Mouse (Mus musculus) ES-CJ7 (cell line): ENCODE data around the gene Ap4m1.

Experiments used
- DNase-seq: peaks from one replicate; pipeline ENCODE4 v3.0.0; 2011; ENCODE audit warnings: low read depth, low spot score

The Ap4m1 gene

DNA sequence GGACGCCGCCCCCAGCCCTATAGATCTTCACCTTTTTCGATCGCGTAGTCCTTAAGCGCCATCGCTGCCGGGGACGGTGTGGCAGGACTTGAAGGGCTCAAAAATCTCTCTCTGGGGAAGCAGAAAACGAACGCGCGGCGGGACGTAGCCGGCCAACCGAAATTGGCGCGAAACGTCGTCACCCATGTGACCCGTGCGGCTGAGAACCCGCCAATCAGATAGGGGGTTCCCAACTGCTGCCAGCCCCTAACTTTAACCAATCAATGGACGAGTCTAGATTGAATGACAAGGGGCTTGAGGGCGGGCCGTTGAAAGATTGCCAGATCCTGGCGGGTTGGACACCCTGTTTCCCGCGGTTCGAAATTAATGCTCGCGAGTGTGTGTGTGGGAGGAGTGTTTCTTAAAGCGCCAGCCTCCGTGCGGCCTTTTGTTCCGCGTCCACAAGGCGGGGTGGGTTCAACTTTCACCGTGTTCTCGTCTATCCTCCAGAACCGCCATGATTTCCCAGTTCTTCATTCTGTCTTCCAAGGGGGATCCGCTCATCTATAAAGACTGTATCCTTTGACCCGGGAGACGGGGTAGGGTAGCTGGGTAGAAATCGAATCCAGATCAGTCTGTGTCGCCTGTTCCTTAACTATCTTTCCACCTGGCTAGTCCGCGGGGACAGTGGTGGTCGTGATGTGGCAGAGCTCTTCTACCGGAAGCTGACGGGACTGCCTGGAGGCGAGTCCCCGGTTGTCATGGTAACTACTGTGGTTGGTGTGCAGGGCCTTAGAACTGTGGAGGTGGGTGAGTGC, at the start of gene Ap4m1, which contains the start of gene Mcm7:
Gene Ap4m1 (plus strand): TSS at position 308 of the 797 bp plus-strand sequence.
Gene Mcm7 (minus strand): TSS at position 728 of the 797 bp plus-strand sequence.
- peak; percentile 98 for DNase-seq

DNA sequence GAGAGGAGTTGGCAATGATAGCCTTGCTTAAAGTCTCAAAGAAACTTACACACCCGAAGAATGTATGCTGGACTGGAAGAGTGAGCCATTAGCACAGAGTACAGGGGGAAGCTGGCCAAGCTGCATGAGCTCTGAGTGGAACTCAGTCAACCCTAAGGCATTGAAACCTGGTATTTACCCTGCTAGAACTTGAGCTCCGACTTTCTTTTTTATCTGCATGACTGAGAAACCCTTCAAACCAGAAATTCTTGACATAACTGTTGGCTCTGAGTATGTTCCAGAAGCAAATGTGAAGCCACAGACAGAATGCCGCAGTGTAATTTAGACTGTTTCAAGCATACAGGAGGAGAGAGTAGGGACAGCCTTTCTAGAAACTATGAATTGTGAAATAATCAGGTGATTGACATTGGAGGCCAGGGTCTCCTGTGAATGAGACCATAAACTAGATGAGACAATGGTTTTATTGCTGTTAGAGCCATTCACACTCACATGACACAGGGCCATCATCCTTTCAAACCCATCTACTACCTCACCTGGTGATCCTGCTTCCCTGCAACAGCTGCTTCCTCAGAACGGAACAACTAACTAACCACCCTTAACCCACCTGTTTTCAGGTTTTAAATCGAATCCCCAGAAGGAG, 39.3 kb upstream of the Ap4m1 start:
- no peak for DNase-seq

DNA sequence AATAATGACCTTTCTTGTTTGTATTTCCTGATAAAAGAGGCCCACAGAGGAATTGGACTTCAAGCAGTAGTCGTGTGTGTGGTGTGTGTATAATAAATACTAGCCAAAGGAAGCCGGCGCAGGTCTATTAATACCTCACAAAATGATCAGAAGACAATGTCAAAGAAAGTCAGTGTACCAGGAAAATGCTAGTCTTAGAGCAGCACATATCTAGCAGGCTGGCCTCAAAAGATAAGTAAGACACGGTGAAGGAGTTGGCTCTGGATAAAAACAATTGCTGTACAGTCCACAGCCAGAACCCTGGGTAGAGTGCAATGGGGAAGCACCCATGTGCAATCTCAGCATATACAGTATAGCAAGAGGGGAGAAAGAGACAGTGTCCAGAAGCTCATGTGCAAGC, 34.5 kb upstream of the Ap4m1 start:
- no peak for DNase-seq

DNA sequence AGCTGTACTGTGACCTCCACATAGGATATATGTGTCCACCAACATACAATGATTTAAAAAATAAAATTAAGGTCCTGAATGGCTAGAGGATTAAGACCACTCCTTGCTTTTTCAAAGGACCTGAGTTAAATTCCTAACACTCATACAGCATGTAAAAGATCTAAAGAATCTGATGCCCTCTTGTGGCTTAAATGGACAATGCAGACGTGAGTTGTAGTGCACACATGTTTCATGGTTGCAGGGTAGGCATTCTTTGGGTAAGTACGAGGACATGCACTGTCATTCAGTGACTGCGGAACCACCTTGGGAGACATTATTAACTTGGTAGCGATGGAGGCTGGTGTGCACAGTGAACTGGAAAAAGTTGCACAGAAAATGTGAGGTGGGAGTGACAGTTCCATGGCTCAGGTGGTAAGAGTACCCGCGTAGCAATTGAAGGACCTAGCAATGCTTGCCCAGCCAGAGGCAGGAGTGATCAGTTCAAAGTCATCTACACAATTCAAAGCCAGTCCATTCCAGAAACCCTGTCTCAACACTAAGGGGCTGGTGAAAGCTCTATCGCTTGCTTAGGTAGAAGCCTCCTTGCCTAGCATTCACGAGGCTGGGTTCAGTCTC, 33.8 kb upstream of the Ap4m1 start:
- peak; percentile 70 for DNase-seq

DNA sequence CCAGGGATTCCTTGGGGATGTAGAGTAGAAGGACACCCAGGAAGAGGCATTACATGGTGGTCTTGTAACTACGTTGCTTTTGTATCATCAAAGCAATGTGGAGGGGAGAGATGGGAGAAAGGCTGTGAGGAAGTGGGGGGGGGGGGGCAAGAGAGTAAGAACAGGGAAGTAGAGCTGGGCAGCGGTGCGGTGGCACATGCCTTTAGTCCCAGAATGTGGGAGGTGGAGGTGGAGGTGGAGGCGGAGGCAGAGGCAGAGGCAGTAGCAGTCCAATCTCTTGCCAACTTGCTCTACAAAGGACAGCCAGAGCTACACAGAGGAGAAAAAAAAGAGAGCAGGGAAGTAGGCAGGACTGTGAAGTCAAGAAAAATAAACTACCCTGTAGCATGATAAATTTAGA, 33.2 kb upstream of the Ap4m1 start:
- DNase-seq = no peak

DNA sequence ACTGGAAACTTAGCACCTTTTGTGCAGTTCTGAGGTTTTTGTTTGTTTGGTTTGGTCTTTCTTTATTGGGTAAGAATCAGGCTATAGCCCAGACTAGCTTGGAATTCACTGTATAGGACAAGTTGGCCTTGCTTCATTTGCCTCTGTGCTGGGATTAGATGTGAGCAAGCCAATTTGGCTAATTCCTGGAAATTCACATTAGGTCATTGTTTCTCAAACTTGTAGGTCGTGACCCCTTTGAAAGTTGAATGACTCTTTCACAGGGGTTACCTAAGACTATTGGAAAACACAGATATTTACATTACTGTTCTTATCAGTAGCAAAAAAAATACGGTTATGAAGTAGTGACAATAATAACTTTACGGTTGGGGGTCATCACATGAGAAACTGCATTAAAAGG, 17.4 kb upstream of the Ap4m1 start:
- DNase-seq = no peak

DNA sequence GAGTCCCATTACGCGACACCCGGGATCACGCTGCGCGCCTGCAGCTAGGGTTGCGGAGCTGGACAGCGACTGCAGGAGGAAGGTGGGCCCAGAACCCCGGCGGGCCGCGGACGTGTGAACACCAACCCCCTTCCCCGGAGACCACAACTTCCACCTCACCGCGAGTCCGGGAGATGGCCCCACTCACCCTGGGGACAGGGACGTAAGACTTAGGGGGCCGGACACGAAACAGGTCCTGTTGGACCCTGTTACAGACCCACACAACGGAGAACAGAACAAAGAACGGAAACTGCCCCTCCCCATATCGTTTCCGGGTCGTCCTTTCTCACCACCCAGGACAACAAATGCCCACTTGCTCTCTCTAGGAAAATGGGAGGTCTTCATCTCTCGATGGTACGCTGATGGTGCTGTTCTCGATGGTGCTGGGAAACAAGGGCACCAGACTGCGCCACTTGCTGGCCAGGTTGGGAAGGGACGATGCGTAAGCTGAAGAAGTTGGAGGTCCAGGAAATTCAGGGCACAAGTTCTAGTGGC, 16.3 kb upstream of the Ap4m1 start, which contains the start of gene Zfp113:
Gene Zfp113 (minus strand): TSS at position 302 of the 534 bp plus-strand sequence.
- DNase-seq = peak; percentile 99

DNA sequence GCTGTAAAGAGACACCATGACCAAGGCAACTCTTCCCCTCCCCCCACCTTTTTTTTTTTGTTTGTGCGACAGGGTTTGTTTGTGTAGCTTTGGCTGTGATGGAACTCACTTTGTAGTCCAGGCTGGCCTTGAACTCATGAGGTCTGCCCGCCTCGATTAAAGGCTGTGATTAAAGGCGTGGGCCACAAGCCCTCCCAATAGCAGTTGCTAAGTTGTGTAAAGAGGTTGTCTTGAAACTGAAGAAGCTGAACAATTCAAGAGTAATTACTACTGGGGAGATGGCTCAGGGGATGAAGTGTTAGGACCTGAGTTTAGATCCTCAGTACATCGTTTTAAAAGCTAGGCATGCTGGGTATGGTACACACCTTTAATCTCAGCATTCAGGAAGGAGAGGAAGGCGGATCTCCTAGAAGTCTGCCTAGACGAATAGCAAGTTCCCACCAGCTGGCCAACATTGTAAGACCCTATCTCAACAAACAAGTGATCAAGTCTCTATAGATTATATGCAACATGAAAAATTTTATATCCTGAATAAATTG, 11.5 kb upstream of the Ap4m1 start:
- DNase-seq = peak; percentile 74

DNA sequence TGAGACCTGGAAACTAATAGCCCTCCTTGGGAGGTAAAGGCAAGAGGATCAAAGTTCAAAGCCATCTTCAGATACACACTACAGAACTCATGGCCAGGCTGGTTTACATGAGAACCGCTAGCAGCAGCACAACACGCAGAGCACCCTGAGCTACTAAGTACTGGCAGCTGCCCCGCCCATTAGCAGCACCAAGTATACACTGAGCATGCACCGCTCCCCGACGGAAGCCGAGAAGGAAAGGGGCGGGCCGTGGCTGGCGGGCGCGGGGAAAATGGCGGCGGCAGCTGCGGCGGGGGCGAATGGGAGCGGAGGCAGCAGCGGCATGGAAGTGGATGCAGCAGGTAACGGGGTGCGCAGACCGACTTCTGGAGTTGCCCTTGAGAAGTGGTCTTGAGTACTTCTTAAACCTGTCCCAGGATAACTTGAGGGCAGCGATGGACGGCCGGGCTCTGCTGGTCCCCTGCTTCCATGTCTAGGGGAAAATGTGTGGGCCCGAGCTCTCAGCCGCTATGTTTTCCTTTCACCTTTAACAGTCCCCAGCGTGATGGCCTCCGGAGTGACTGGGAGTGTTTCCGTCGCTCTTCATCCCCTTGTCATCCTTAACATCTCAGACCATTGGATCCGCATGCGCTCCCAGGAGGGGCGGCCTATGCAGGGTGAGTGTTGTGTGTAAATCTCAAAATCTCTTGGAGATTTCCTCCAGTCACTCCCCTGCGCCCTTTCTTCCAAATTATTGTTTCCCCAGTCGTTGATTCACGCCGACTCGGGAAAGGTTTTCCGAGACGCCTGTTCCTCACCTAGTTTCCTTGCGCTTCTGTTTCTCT, 10.7 kb upstream of the Ap4m1 start, which contains the start of gene Cops6:
Gene Cops6 (plus strand): TSS at position 230 of the 824 bp plus-strand sequence.
- peak; percentile 95 for DNase-seq

DNA sequence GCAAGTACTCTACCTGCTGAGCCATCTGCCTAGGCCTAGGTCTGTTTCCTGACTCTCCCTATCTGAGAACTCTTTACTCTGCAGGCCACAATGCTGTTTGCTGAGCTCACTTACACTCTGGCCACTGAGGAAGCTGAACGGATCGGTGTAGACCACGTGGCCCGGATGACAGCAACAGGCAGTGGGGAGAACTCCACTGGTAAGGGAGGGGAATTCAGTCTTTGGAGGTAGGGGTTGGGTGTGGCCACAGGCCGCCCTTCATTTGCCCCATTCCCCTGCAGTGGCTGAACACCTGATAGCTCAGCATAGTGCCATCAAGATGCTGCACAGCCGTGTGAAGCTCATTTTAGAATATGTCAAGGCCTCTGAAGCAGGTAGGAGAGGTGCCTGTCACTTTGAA, 8.8 kb upstream of the Ap4m1 start:
- peak; percentile 80 for DNase-seq

DNA sequence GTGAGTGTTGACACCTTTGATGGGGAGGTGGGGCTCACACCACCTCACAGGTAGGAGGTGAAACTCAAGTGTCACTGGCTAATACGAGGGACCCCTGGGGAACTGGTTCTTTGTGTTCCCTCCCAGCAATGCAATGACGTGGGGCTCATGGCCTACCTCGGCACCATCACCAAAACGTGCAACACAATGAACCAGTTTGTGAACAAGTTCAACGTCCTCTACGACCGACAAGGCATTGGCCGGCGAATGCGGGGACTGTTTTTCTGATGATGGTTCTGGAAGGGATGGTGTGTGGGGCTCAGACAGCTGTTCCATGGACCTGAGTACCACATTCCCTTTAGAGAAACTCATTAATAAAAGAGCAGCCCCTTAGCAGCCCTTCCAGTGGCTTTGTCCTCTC, 8.2 kb upstream of the Ap4m1 start:
- DNase-seq = no peak

DNA sequence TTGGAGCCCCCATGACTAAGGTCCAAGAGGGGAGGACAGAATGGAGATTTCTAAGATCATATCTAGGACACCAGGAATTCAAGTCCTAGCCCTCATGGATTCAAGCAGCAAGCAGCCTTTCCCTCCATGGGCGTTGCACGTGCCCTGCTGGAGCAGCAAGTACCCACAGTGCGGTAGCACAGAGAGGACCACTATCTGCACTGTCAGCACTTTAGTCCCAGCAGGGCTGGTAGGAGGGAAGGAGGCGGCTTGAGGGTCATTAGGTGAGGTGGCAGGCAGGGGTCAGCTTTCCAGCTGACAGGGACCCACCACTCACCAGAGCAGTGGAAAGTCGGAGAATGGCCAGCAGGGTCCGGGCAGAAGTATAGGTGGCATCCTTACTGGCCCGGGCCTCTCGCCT, 6.2 kb upstream of the Ap4m1 start:
- DNase-seq = no peak

DNA sequence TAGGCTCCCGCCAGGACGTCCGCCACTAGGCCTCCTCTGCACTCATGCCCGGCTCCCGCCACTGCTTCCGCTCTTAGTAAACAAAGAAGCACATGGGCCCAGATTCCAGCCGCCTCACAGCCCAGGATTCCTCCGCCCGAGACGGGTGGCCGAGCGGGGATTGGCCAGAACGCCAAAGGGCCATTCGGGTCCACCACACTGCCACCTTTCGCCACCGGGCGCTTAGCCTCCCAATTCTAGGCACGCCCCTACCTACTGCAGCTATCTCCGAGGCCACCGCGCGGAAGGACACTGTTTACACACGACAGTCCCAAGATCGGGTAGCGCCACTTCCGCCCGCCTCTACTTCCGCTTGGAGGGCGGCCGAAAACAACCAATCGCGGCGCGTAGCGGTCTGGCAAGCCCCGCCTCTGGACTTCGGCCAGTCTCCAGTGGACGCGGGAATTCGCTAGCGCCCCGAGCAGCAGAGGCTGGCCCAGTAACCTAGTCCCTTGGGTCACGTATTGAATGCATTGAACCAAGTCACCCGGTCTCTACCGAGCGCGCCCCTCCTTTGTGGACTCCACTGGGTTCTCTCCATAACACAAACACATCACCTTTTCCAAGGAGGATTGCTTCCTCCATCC, 753 bp upstream of the Ap4m1 start:
- peak; percentile 97 for DNase-seq

DNA sequence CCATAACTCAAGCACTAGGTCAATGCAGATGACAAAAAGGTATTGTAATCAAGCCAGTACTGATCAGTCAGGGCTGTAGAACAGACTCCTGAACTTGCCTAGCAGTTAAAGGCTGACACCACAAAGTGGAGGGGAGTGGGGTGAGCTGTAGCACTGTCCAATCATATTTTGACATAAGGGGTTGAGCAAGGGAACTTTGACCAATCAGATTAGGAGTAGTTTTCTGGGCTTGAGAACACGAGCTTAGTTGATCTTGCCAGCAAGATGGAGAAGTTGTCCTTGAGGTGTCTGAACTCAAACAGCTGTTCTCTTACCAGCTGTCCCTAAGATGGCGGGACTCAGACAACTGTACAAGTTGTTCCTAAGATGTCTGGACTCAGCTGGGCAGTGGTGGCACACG, 1.4 kb downstream of the Ap4m1 start:
- peak; percentile 58 for DNase-seq

DNA sequence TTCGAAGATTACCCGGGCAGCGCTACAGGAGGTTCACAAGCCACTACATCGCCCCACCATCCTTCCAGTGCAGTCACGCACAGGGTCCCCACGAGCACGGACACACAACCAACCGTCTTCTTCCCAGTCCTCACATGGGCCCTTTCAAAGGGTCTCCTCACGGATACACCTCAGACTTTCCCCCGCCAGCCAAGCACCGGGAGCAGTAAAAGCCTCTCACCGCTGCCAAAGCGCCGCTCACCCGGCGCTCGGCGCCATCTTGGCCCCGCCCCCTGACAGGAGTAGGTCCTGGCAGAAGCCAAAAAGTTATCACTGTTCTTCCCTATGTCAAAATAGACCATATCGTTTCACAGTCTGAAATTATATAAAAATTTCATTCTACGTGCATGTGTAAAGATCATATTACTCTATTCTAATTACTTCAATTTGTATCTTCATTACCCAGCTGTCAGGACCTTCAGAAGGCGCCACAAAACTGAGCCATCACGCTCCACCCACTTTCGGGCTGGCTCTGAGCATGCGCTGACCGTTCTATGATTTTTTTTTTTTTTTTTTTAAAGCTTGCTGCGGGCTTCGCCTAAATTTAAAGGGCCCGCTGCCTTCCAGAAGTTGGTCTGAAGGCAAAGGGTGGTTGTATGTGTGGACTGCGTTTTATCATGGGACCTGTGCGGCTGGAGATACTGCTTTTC, 15.3 kb downstream of the Ap4m1 start, which contains the start of the genes Taf6 and Cnpy4:
Gene Taf6 (minus strand): TSS at position 502 of the 689 bp plus-strand sequence.
Gene Cnpy4 (plus strand): TSS at position 536 of the 689 bp plus-strand sequence.
- peak; percentile 88 for DNase-seq

DNA sequence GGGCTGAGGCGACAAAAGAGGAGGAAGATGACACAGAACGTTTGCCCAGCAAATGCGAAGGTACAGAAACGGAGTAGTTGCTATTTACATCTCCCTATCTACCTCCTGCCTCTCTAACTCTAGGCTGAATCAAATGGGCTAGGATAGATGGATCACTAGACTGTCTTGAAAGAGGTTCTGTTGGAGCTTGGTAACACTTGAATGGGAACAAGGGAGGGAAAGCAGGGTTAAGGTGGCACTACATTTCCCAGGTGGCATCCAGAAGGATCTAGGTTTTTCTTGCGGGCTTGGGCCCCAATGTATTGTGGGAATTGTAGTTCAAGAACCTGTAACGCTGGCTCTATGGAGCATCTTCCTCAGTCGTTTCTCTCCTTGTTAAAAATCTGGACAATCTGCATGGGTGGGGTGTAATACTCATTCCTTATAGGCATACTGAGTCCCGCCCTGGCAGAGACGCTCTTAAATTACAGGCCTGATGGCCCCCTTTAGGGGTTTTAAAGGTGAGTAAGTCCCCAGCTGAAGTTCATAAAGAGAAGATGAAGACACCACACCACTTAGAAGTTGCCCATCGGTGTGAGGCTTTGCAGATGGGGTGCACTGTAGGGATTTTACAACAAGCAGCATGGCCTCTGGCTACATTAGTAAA, 16.0 kb downstream of the Ap4m1 start:
- peak; percentile 90 for DNase-seq

DNA sequence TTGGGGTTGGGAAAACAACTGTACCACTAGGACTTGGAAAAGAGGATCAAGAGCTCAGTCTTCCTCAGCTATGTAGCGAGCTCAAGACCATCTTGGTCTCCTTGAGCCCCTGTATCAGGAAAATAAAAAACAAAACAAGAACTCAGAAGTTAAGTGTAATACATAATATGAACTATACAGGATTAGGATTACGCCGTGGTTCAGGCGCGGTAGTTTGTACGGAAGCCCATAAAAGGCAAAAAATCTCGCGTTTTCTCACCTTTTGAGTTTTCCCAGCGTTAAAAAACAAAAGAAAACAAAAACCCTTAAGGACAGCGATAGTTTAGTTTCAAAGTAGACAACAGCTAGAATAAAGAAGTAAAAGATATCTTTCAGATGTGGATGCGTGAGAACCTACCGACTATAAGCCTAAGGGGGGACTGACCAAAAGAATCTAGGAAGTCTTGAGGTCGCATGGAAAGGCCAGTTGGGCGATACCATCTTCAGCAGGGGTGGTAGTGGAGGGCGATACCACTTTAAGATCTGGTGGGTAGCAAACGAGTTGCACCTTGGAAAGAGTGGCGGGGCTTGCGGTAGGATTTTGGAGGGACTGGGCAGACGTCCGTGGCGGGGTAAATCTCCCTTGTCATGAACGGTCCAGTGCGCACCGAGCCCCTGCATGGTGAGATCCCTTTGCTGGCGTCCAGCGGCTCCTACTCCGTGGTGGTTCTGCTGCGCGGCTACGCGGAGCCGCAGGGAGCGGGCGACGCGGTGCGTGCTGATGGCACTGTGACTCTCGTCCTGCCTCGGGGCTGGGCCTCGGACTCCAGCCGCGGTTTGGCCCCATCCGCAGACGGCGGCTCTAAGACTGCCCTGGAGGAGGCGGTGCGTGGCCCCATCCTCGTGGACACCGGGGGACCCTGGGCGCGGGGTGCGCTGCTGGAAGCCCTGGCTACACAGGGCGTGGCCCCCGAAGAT, 22.2 kb downstream of the Ap4m1 start, which contains the start of gene Mblac1:
Gene Mblac1 (plus strand): TSS at position 544 of the 957 bp plus-strand sequence.
- peak; percentile 95 for DNase-seq

DNA sequence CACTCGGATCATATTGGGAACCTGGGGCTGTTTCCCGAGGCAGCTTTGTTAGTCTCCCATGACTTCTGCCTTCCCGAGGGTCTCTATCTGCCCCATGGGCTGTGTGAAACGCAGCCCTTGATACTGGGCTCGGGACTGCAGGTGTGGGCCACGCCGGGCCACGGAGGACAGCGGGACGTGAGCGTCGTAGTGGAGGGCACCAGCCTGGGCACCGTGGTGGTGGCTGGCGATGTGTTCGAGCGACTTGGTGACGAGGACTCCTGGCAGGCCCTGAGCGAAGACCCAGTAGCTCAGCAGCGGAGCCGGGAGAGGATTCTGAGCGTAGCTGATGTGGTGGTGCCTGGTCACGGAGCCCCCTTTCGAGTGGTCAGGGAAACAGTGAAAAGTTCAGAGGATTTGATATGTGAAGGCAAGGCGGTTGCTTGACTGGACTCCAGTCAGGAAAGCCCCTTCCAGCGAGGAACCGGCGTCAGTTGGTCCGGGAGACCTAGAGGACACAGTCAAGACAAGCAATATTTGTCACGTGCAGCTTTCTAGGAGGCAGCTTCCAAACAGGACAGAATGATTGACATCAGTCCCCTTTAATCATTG, 23.0 kb downstream of the Ap4m1 start:
- no peak for DNase-seq
